ENCODE assay signal across 29 mouse cellular contexts in the genomic region with DNA sequence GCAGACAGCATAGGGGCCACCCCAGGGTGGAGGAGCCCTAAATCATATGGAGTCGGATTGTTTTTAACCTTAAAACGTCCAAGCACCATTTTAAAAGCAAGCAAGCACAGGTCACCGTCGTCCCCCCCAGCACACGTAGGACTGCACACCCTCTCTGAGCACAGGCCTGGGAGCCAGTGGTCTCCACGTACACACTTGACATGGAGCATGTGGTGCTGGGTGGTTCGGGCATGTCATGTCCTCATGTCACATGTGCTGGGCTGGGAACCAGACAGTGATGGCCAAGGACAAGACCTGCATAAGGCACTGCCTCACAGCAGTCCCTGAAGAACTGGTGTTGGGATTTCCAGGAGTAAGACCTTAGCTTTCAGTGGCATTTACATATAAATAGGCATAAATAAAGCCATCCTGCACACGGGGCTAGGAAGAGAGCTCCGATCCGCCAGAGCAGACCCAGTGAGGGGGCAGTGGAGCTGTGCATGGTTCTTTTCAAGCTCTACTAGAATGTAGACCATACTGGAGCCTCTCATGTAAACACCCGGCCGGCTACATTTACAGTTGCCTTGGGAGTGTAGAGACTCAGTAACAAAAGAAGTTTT. TPM values are rescaled to one million over a fixed set of nuclear protein-coding genes. Genes with fewer than 3 reads are reported as not detected.
DNase-seq lines count a peak whose midpoint lies in the region; ATAC-seq and TF ChIP-seq lines count a peak whose summit lies in the region.
"Had no signal": no experiment of that assay in that cellular context is flagged by ENCODE, and none has a peak within 500 bp of the region (broad histone marks: within the 10 kb centered on the region; RNA-seq: fewer than 3 reads in every experiment).

No protein-coding gene starts in this region.

- peaks cover 87% of the 10 kb centered on the region for H3K36me3 ChIP-seq in heart, embryonic 13.5 days
- peaks cover 81% of the 10 kb centered on the region for H3K36me3 ChIP-seq in kidney, embryonic 14.5 days (ENCODE audit: control insufficient read depth, insufficient read depth, low read length)
- H3K36me3 ChIP-seq in kidney, embryonic 15.5 days: peaks cover 94% of the 10 kb centered on the region
- H3K36me3 ChIP-seq in myocyte (ENCODE audit: control insufficient read depth, insufficient read depth): peaks cover 31% of the 10 kb centered on the region

- no peaks in the 10 kb centered on the region for H3K27me3 ChIP-seq in heart, embryonic 13.5 days (replicated peaks)
- no peaks in the 10 kb centered on the region for H3K27me3 ChIP-seq in kidney, embryonic 14.5 days (ENCODE audit: control insufficient read depth, insufficient read depth, low read length)
- no peaks in the 10 kb centered on the region for H3K27me3 ChIP-seq in kidney, embryonic 15.5 days
- H3K27me3 ChIP-seq in myocyte (ENCODE audit: control insufficient read depth, insufficient read depth, insufficient read length): no peaks in the 10 kb centered on the region
- H3K27me3 ChIP-seq: embryonic facial prominence, embryonic 13.5 days; forebrain, embryonic 15.5 days; limb, embryonic 12.5 days; lung, embryonic 15.5 days; midbrain, embryonic 15.5 days; neural tube, embryonic 12.5 days; stomach, embryonic 15.5 days had no signal

- no peak overlapping the region for H3K4me2 ChIP-seq in heart, embryonic 13.5 days
- no peak overlapping the region for H3K4me2 ChIP-seq in kidney, embryonic 14.5 days (replicated peaks; ENCODE audit: low read depth, low read length)
- H3K4me2 ChIP-seq in kidney, embryonic 15.5 days: no peak overlapping the region
- H3K4me2 ChIP-seq in myocyte (ENCODE audit: low read depth): no peak overlapping the region
- H3K4me2 ChIP-seq: embryonic facial prominence, embryonic 13.5 days; forebrain, embryonic 15.5 days; limb, embryonic 12.5 days; lung, embryonic 15.5 days; midbrain, embryonic 15.5 days; neural tube, embryonic 12.5 days; stomach, embryonic 15.5 days had no signal

- 0 out of 2 replicates have a peak overlapping the region, but pooled peaks have one; percentile 30 for H3K9ac ChIP-seq in heart, embryonic 13.5 days
- H3K9ac ChIP-seq in kidney, embryonic 14.5 days (ENCODE audit: low read depth, low read length): no peak overlapping the region
- H3K9ac ChIP-seq in kidney, embryonic 15.5 days: no peak overlapping the region
- H3K9ac ChIP-seq: embryonic facial prominence, embryonic 13.5 days; forebrain, embryonic 15.5 days; lung, embryonic 15.5 days; midbrain, embryonic 15.5 days; neural tube, embryonic 12.5 days; stomach, embryonic 15.5 days had no signal

- TF ChIP-seq CTCF in gastrocnemius, adult 2 months (IDR thresholded peaks at IDR 0.05): no peak

- no peak for ATAC-seq in heart, embryonic 13.5 days (ENCODE audit: extremely low read depth, insufficient number of reproducible peaks, low FRiP score, low TSS enrichment)
- 0 out of 2 replicates have a peak, but pooled peaks have one; percentile 39 for ATAC-seq in kidney, embryonic 14.5 days (ENCODE audit: low FRiP score, low TSS enrichment)
- ATAC-seq in kidney, embryonic 15.5 days (replicated peaks; ENCODE audit: low FRiP score): no peak
- ATAC-seq: forebrain, embryonic 15.5 days; midbrain, embryonic 15.5 days had no signal

- H3K79me2 ChIP-seq in myocyte (ENCODE audit: control insufficient read depth, insufficient read depth): peaks cover 58% of the 10 kb centered on the region

- no peak overlapping the region for H3K4me3 ChIP-seq in heart, embryonic 13.5 days
- H3K4me3 ChIP-seq in kidney, embryonic 14.5 days (ENCODE audit: low read length): no peak overlapping the region
- H3K4me3 ChIP-seq in kidney, embryonic 15.5 days (replicated peaks): no peak overlapping the region
- H3K4me3 ChIP-seq in myocyte: no peak overlapping the region
- no peak overlapping the region for H3K4me3 ChIP-seq in gastrocnemius, adult 2 months
- H3K4me3 ChIP-seq: embryonic facial prominence, embryonic 13.5 days; forebrain, embryonic 10.5 days; forebrain, embryonic 15.5 days; heart, adult 2 months; hindbrain, embryonic 10.5 days; limb, embryonic 12.5 days; lung, embryonic 15.5 days; midbrain, embryonic 10.5 days; midbrain, embryonic 15.5 days; neural tube, embryonic 12.5 days; stomach, embryonic 15.5 days had no signal

- TF ChIP-seq POLR2A in myocyte (IDR thresholded peaks at IDR 0.05; ENCODE audit: insufficient read length, low read depth): peak; percentile 35

- WGBS in heart, embryonic 13.5 days: 83% methylated on average over 12 of the region's 12 CpGs
- 87% methylated on average over 12 of the region's 12 CpGs for WGBS in kidney, embryonic 14.5 days
- WGBS in kidney, embryonic 15.5 days: 85% methylated on average over 12 of the region's 12 CpGs

- peak overlapping the region; percentile 43; the same call in 1 of the 2 replicates for H3K27ac ChIP-seq in heart, embryonic 13.5 days (replicated peaks)
- no peak overlapping the region for H3K27ac ChIP-seq in kidney, embryonic 14.5 days (ENCODE audit: low read depth, low read length)
- H3K27ac ChIP-seq in kidney, embryonic 15.5 days: no peak overlapping the region
- H3K27ac ChIP-seq in gastrocnemius, adult 2 months: no peak overlapping the region
- H3K27ac ChIP-seq: embryonic facial prominence, embryonic 13.5 days; forebrain, embryonic 10.5 days; forebrain, embryonic 15.5 days; heart, adult 2 months; hindbrain, embryonic 10.5 days; limb, embryonic 12.5 days; lung, embryonic 15.5 days; midbrain, embryonic 10.5 days; midbrain, embryonic 15.5 days; neural tube, embryonic 12.5 days had no signal

- no peak for DNase-seq in heart, postnatal 36 days
- peak; percentile 59 for DNase-seq in ES-CJ7 (ENCODE audit: low read depth, low spot score)
- DNase-seq in gastrocnemius, adult 2 months: no peak
- DNase-seq: adrenal gland, postnatal 25 days; cerebellum, adult 18-20 months; cerebellum, postnatal 10 days; gastrocnemius, postnatal 36 days; heart, adult 2 months; heart, postnatal 10 days; kidney, adult 8-10 months had no signal

- H3K9me3 ChIP-seq in heart, embryonic 13.5 days: no peaks in the 10 kb centered on the region
- H3K9me3 ChIP-seq in kidney, embryonic 14.5 days (ENCODE audit: control insufficient read depth, low read length): no peaks in the 10 kb centered on the region
- H3K9me3 ChIP-seq in kidney, embryonic 15.5 days (replicated peaks): no peaks in the 10 kb centered on the region
- H3K9me3 ChIP-seq: embryonic facial prominence, embryonic 13.5 days; forebrain, embryonic 10.5 days; forebrain, embryonic 15.5 days; hindbrain, embryonic 10.5 days; limb, embryonic 12.5 days; lung, embryonic 15.5 days; midbrain, embryonic 10.5 days; midbrain, embryonic 15.5 days; neural tube, embryonic 12.5 days; stomach, embryonic 15.5 days had no signal

- H3ac ChIP-seq in myocyte (ENCODE audit: control insufficient read depth, insufficient read length): no peak overlapping the region

- peaks cover 54% of the 10 kb centered on the region for H3K4me1 ChIP-seq in heart, embryonic 13.5 days
- H3K4me1 ChIP-seq in kidney, embryonic 14.5 days (ENCODE audit: control insufficient read depth, insufficient read depth, low read length): peaks cover 6% of the 10 kb centered on the region; the same call in 1 of the 2 replicates
- peaks cover 33% of the 10 kb centered on the region for H3K4me1 ChIP-seq in kidney, embryonic 15.5 days

- intact Hi-C loops in heart, postnatal 36 days (cut with DNase I): no loop called here
- intact Hi-C loops in gastrocnemius, adult 2 months (cut with DNase I): loop anchor here (10.0 kb wide), 2 partner anchors 166 to 1006 kb away; partner anchors contain the start of genes Xrcc3 and Zfyve21

TF ChIP-seq in myocyte, 11 proteins besides CTCF, POLR2A, EP300 and RAD21:
- TF ChIP-seq MYOG (IDR thresholded peaks at IDR 0.05; ENCODE audit: control insufficient read depth in 1 of 3, insufficient read depth in 1 of 3, insufficient read length in 2 of 3, low read depth in 2 of 3): no peak
- TF ChIP-seq TCF12 (IDR thresholded peaks at IDR 0.05; ENCODE audit: insufficient read depth, poor library complexity, severe bottlenecking): no peak
- TF ChIP-seq CEBPB (IDR thresholded peaks at IDR 0.05; ENCODE audit: insufficient read depth, poor library complexity, severe bottlenecking): no peak
- peak; percentile 14 for TF ChIP-seq POLR2AphosphoS2 (IDR thresholded peaks at IDR 0.05; ENCODE audit: insufficient read length, low read depth)
- TF ChIP-seq REST (IDR thresholded peaks at IDR 0.05; ENCODE audit: insufficient read depth, insufficient read length): no peak
- no peak for TF ChIP-seq MYOD1 (IDR thresholded peaks at IDR 0.05; ENCODE audit: control insufficient read depth in 1 of 3, insufficient read length in 2 of 3, low read depth in 2 of 3)

RNA-seq across cellular contexts. Expression of gene Cdca4, which starts 8.7 kb away (rescaled TPM):
- 49.1 and 49.3 TPM in 2 replicates for polyA plus RNA-seq in heart, embryonic 13.5 days (2015; fragmentation: Nextera tagmentation; extraction: Ambion mirVana)
- 1 to 10 TPM; 6.1 to 6.6 TPM for total RNA-seq in heart, postnatal 36 days (2021)
- polyA plus RNA-seq in kidney, embryonic 14.5 days (2014; fragmentation: Nextera tagmentation; extraction: Ambion mirVana): 117 and 148 TPM in 2 replicates
- polyA plus RNA-seq in kidney, embryonic 15.5 days (2015; fragmentation: Nextera tagmentation; extraction: Ambion mirVana): 113 and 122 TPM in 2 replicates
- polyA plus RNA-seq in myocyte (2012; fragmentation: generic; extraction: Trizol): 21.5 TPM
- 1 to 10 TPM; 3.0 to 3.1 TPM for total RNA-seq in gastrocnemius, adult 2 months (2021)

RNA-seq across cellular contexts. Expression of gene Clba1, which starts 11.8 kb away (rescaled TPM):
- 7.6 and 8.0 TPM in 2 replicates for polyA plus RNA-seq in heart, embryonic 13.5 days (2015; fragmentation: Nextera tagmentation; extraction: Ambion mirVana)
- 1 to 10 TPM; 1.6 to 2.9 TPM for total RNA-seq in heart, postnatal 36 days (2021)
- polyA plus RNA-seq in kidney, embryonic 14.5 days (2014; fragmentation: Nextera tagmentation; extraction: Ambion mirVana): 8.5 and 8.9 TPM in 2 replicates
- polyA plus RNA-seq in kidney, embryonic 15.5 days (2015; fragmentation: Nextera tagmentation; extraction: Ambion mirVana): 11.2 and 11.9 TPM in 2 replicates
- 9.6 TPM for polyA plus RNA-seq in myocyte (2012; fragmentation: generic; extraction: Trizol)
- under 1 TPM; 0.20 to 0.36 TPM for total RNA-seq in gastrocnemius, adult 2 months (2021)

RNA-seq across cellular contexts. Expression of gene Ahnak2, which starts 18.0 kb away (rescaled TPM):
- polyA plus RNA-seq in heart, embryonic 13.5 days (2015; fragmentation: Nextera tagmentation; extraction: Ambion mirVana): 1.1 and 1.2 TPM in 2 replicates
- 10 to 100 TPM; 14.1 to 20.2 TPM for total RNA-seq in heart, postnatal 36 days (2021)
- polyA plus RNA-seq in kidney, embryonic 14.5 days (2014; fragmentation: Nextera tagmentation; extraction: Ambion mirVana): 0.53 and 0.86 TPM in 2 replicates
- 1.0 and 1.8 TPM in 2 replicates for polyA plus RNA-seq in kidney, embryonic 15.5 days (2015; fragmentation: Nextera tagmentation; extraction: Ambion mirVana)
- polyA plus RNA-seq in myocyte (2012; fragmentation: generic; extraction: Trizol): 24.4 TPM
- 1 to 10 TPM; 5.0 to 8.5 TPM for total RNA-seq in gastrocnemius, adult 2 months (2021)
- total RNA-seq: common myeloid progenitor, adult 5-6 weeks; megakaryocyte progenitor cell, adult 5-6 weeks had no signal

RNA-seq across cellular contexts. Expression of gene Gpr132, which starts 47.5 kb away (rescaled TPM):
- polyA plus RNA-seq in heart, embryonic 13.5 days (2015; fragmentation: Nextera tagmentation; extraction: Ambion mirVana): 0.08 and 0.16 TPM in 2 replicates
- total RNA-seq in heart, postnatal 36 days (2021): under 1 TPM; 0.19 TPM
- 0.14 and 0.27 TPM in 2 replicates for polyA plus RNA-seq in kidney, embryonic 14.5 days (2014; fragmentation: Nextera tagmentation; extraction: Ambion mirVana)
- polyA plus RNA-seq in kidney, embryonic 15.5 days (2015; fragmentation: Nextera tagmentation; extraction: Ambion mirVana): 0.12 and 0.14 TPM in 2 replicates
- 0.02 TPM for polyA plus RNA-seq in myocyte (2012; fragmentation: generic; extraction: Trizol)
- total RNA-seq in gastrocnemius, adult 2 months (2021): under 1 TPM in 1 of 2 experiments, not detected in 1; 0.14 TPM
- total RNA-seq: layer of hippocampus, adult 18-20 months; layer of hippocampus, postnatal 10 days; left cerebral cortex, postnatal 25 days had no signal
- polyA plus RNA-seq: embryonic facial prominence, embryonic 13.5 days; forebrain, embryonic 15.5 days; limb, embryonic 12.5 days; midbrain, embryonic 10.5 days; neural tube, embryonic 12.5 days had no signal
